Mouse (Mus musculus) layer of hippocampus, adult 2 months (tissue): Measurements from ENCODE around the gene Mrpl51. TPM values are rescaled to one million over a fixed set of nuclear protein-coding genes. Genes with fewer than 3 reads are reported as not detected.

Experiments
- DNase-seq, 2 experiments: peaks; one replicate each; pipeline ENCODE4 v3.0.0; 2022; ENCODE audit warnings: low spot score in 2 of 2
- H3K27ac ChIP-seq: fragments of 200-600 bp; 2 replicates; pipeline ENCODE4 v1.8.1; 2022
- H3K4me3 ChIP-seq: fragments of 200-600 bp; 2 replicates; pipeline ENCODE4 v1.8.1; 2022; ENCODE audit warnings: mild to moderate bottlenecking
- CTCF ChIP-seq: fragments of 200-600 bp; conservative IDR thresholded peaks from 2 replicates; pipeline ENCODE4 v1.8.1; 2022; ENCODE audit warnings: antibody characterized with exemption, mild to moderate bottlenecking, moderate library complexity
- microRNA-seq, 2 experiments: library from miRNA; unstranded; fragments of <30 nt; microRNA quantifications; one replicate each; pipeline ENCODE4 v1.2.0; 2021
- total RNA-seq, 2 experiments: library from RNA; stranded (reverse); gene quantifications; 2 replicates each; pipeline ENCODE4 v1.2.3; 2021

Gene Mrpl51
- total RNA-seq, 2 experiments from 2014 or later, result 70.8 to 75.3 TPM

- DNase-seq, result no peak
- Histone ChIP-seq H3K4me3 (no peak overlapping the region), H3K27ac (no peak overlapping the region)
- no peak for TF ChIP-seq CTCF
These were observed 42.9 kb downstream of the Mrpl51 start for GRCm38 (mm10) chr6:125234520-125234828.

GRCm38 (mm10) chr6:125236341-125236740 lies 44.7 kb downstream of the Mrpl51 start:
- Histone ChIP-seq H3K27ac (no peak overlapping the region), H3K4me3 (no peak overlapping the region)
- no peak for DNase-seq
- no peak for TF ChIP-seq CTCF

DNA sequence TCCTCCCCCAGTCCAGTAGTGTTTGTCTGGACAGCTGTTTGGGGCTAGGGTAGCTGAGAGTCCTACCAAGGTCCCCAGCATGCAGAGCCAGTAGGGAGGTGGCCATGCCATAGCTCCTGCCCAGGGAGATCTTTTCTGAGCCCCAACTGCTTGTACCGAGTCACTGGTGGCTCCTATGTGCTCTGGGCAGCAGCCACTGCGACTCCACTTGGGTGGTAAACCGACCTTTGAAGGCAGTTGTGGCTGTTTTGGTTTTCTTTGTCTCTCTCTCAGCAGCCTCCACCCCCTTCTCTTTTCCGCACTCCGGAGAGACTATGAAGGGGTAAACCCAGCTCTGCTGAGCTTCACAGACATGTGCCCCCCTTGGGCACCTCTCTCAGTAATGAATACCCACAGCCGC lies 45.2 kb downstream of the Mrpl51 start, which contains the start of gene Cd27:
TSS of gene Cd27 (minus strand) at position 229 of the 400 bp plus-strand sequence.
- no peak within 1 kb of the TSS for H3K27ac ChIP-seq
- no peak for TF ChIP-seq CTCF
- no peak for DNase-seq
- H3K4me3 ChIP-seq, result no peak within 1 kb of the TSS

GRCm38 (mm10) chr6:125237421-125237820 lies 45.8 kb downstream of the Mrpl51 start:
- no peak overlapping the region for H3K4me3 ChIP-seq
- no peak for TF ChIP-seq CTCF
- no peak for DNase-seq
- H3K27ac ChIP-seq, result no peak overlapping the region

GRCm38 (mm10) chr6:125238396-125238795 lies 46.8 kb downstream of the Mrpl51 start:
- Histone ChIP-seq H3K27ac (no peak overlapping the region), H3K4me3 (no peak overlapping the region)
- TF ChIP-seq CTCF, result no peak
- no peak for DNase-seq

GRCm38 (mm10) chr6:125239547-125239946 lies 47.9 kb downstream of the Mrpl51 start:
- H3K4me3 ChIP-seq, result no peak overlapping the region
- DNase-seq, result no peak
- no peak for TF ChIP-seq CTCF
- H3K27ac ChIP-seq, result no peak overlapping the region

DNA sequence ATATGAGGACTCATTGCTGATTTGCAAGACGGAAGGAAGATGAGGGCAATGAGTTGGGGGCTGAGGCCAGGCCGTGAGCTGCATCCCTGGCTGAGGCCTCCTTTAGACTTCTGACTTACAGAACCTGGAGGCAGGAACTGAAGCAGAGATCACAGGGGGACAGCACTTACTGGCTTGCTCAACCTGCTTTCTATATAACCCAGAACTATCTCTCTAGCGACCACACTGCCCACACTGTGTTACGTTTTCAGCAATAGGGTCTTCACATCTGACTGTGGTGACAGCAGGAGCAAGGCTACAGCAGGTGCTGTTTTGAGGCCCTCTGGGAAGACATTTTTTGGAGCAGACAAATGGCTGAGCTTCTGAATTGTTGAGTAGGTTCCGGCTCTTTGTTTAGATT lies 49.0 kb downstream of the Mrpl51 start:
- H3K27ac ChIP-seq, result no peak overlapping the region
- TF ChIP-seq CTCF, result no peak
- DNase-seq, result no peak
- no peak overlapping the region for H3K4me3 ChIP-seq

GRCm38 (mm10) chr6:125241566-125241965 lies 50.0 kb downstream of the Mrpl51 start:
- H3K27ac ChIP-seq, result no peak overlapping the region
- no peak for DNase-seq
- TF ChIP-seq CTCF, result no peak
- H3K4me3 ChIP-seq, result no peak overlapping the region

DNA sequence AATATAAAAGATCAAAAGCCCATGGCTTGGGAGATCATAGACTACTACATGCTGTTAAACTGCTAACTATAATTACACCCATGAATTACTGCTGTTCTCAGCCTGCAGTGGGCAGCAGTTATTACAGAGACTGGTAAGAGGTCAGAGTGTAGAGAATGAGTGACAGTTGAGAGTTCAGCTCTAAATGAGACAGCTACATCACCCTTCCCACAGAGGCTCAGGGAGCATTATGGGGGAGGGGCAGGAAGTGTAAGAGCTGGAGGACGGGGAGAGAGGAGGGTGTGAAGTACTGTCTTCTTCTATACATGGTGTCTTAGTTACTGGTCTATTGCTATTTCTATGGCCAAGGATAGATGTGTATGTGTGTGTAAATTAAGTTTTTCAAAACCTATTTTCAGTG lies 53.0 kb downstream of the Mrpl51 start:
- Histone ChIP-seq H3K4me3 (no peak overlapping the region), H3K27ac (no peak overlapping the region)
- no peak for DNase-seq
- no peak for TF ChIP-seq CTCF

Small RNA genes lying within 50 kb of the gene (microRNA-seq; reads per million reads assigned to microRNA genes)
- gene Mir3098 (0.18 to 0.32 reads per million in 2 experiments), gene Mir8113 (0 reads per million in 2 experiments)

Other genes with a start within 250 kb of the Mrpl51 start
- gene Cops7a, start 226.3 kb upstream of the Mrpl51 start, total RNA-seq, result 100 to 1,000 TPM; 136 to 151 TPM
- 100 to 1,000 TPM; 163 to 181 TPM for gene Pianp, start 195.1 kb upstream of the Mrpl51 start, total RNA-seq
- 10 to 100 TPM; 50.0 to 50.9 TPM for gene Zfp384, start 182.7 kb upstream of the Mrpl51 start, total RNA-seq
- 10 to 100 TPM; 60.1 to 63.2 TPM for gene Ing4, start 152.0 kb upstream of the Mrpl51 start, total RNA-seq
- 10 to 100 TPM; 15.9 to 19.2 TPM for gene Acrbp, start 142.1 kb upstream of the Mrpl51 start, total RNA-seq
- gene Lpar5, start 123.9 kb upstream of the Mrpl51 start, total RNA-seq, result 1 to 10 TPM in 1 of 2 experiments, under 1 TPM in 1; 0.61 to 1.1 TPM
- 100 to 1,000 TPM; 176 to 185 TPM for gene Chd4, start 95.8 kb upstream of the Mrpl51 start, total RNA-seq
- gene Nop2, start 59.9 kb upstream of the Mrpl51 start, total RNA-seq, result 10 to 100 TPM; 30.8 to 31.7 TPM
- gene Iffo1, start 46.6 kb upstream of the Mrpl51 start, total RNA-seq, result 10 to 100 TPM; 69.9 to 71.9 TPM
- 1,000 to 10,000 TPM; 2,438 to 2,531 TPM for gene Gapdh, start 25.3 kb upstream of the Mrpl51 start, total RNA-seq
- gene Ncapd2, start 100 bp upstream of the Mrpl51 start, total RNA-seq, result 10 to 100 TPM; 24.3 to 28.5 TPM
- 10 to 100 TPM; 83.5 to 83.6 TPM for gene Vamp1, start 23.8 kb downstream of the Mrpl51 start, total RNA-seq
- 1 to 10 TPM; 3.2 to 4.2 TPM for gene Tapbpl, start 40.1 kb downstream of the Mrpl51 start, total RNA-seq
- gene Cd27, start 45.2 kb downstream of the Mrpl51 start, total RNA-seq, result not detected
- not detected for gene Tuba3a, start 94.2 kb downstream of the Mrpl51 start, total RNA-seq
- gene Ltbr, start 122.1 kb downstream of the Mrpl51 start, total RNA-seq, result 1 to 10 TPM; 6.6 to 9.8 TPM
- 1 to 10 TPM; 4.3 to 5.2 TPM for gene Scnn1a, start 128.9 kb downstream of the Mrpl51 start, total RNA-seq
- 10 to 100 TPM; 12.0 to 12.1 TPM for gene Tnfrsf1a, start 157.6 kb downstream of the Mrpl51 start, total RNA-seq
- gene Plekhg6, start 189.0 kb downstream of the Mrpl51 start, total RNA-seq, result under 1 TPM in 1 of 2 experiments, not detected in 1; 0.17 TPM